Mouse (Mus musculus) embryonic stem cell, embryonic (primary cell): ENCODE measurements at regions not wholly inside any gene's neighbourhood (a gene's known extent, or its start where the extent isn't known, plus 50 kb on each side); places are given as distances from the start of the nearest gene placed in this dataset.

Source experiments
- CTCF ChIA-PET, 4 experiments: fragments of 300-600 bp in 2 of 4; fragments of 350-600 bp in 2 of 4; sonication (Branson Sonifier 250); formaldehyde crosslinking; loops; one replicate each; lab custom pipeline; 2022; ENCODE audit warnings: inconsistent platforms in 2 of 4; lab: Charles Lee
- POLR2A ChIA-PET, 4 experiments: fragments of 300-600 bp in 2 of 4; fragments of 350-600 bp in 2 of 4; sonication (Branson Sonifier 250); formaldehyde crosslinking; loops; one replicate each; lab custom pipeline; 2022; ENCODE audit warnings: antibody characterized with exemption in 4 of 4, inconsistent platforms in 1 of 4; lab: Charles Lee

GRCm38 (mm10) chr15:97152354-97152753 lies 94.6 kb upstream of the Pced1b start:
- ChIA-PET POLR2A (interaction anchor here in 3 of 4 experiments (1.1 to 9.9 kb wide), 6 partner anchors 13 to 21 kb away, joined by 3 to 104 read pairs (median 4); no protein-coding TSS in a partner anchor), CTCF (interaction anchor here in 2 of 4 experiments (0.7 to 2.8 kb wide), 3 partner anchors 24 to 396 kb away, joined by 3 to 7 read pairs (median 3); no protein-coding TSS in a partner anchor)

- CTCF ChIA-PET: interaction anchor here in 2 of 4 experiments (0.6 to 2.8 kb wide), 4 partner anchors 26 to 461 kb away, joined by 3 to 7 read pairs (median 4); no protein-coding TSS in a partner anchor
- POLR2A ChIA-PET: interaction anchor here in 2 of 4 experiments (1.1 to 9.9 kb wide), 5 partner anchors 14 to 20 kb away, joined by 3 to 104 read pairs (median 4); no protein-coding TSS in a partner anchor
Measured at GRCm38 (mm10) chr15:97151793-97152192, 95.1 kb upstream of the Pced1b start.

- ChIA-PET POLR2A (interaction anchor here in 2 of 4 experiments (0.6 to 9.9 kb wide), 5 partner anchors 14 to 122 kb away, joined by 3 to 104 read pairs (median 4); no protein-coding TSS in a partner anchor), CTCF (interaction anchor here in 1 of 4 experiments (0.6 to 2.8 kb wide), 3 partner anchors 25 to 461 kb away, joined by 4 to 7 read pairs (median 4); no protein-coding TSS in a partner anchor)
Measured at GRCm38 (mm10) chr15:97150983-97151735, 95.4 kb upstream of the Slc38a4 start.

- ChIA-PET POLR2A (interaction anchor here in 1 of 4 experiments (2.5 kb wide), 1 partner anchor 12 kb away, joined by 10 read pairs; no protein-coding TSS in a partner anchor), CTCF (no interaction called here)
Measured at GRCm38 (mm10) chr15:97141958-97142357, 86.2 kb upstream of the Slc38a4 start.

GRCm38 (mm10) chr15:97138265-97138664 lies 82.5 kb upstream of the Slc38a4 start:
- ChIA-PET CTCF (interaction anchor here in 1 of 4 experiments (0.5 to 1.2 kb wide), 3 partner anchors 12 to 487 kb away, joined by 3 to 4 read pairs (median 3); no protein-coding TSS in a partner anchor), POLR2A (interaction anchor here in 3 of 4 experiments (0.7 to 1.3 kb wide), 3 partner anchors 82 to 436 kb away, joined by 3 to 5 read pairs (median 3); no protein-coding TSS in a partner anchor)

- POLR2A ChIA-PET: interaction anchor here in 2 of 4 experiments (0.5 to 1.7 kb wide), 6 partner anchors 9 to 258 kb away, joined by 3 to 10 read pairs (median 3); no protein-coding TSS in a partner anchor
- CTCF ChIA-PET: interaction anchor here in 2 of 4 experiments (0.6 to 1.5 kb wide), 8 partner anchors 9 to 199 kb away, joined by 3 to 6 read pairs (median 4); no protein-coding TSS in a partner anchor
Measured at GRCm38 (mm10) chr15:97135291-97135690, 79.5 kb upstream of the Slc38a4 start.

- ChIA-PET POLR2A (interaction anchor here in 3 of 4 experiments (0.7 to 1.1 kb wide), 3 partner anchors 39 to 176 kb away, joined by 3 to 6 read pairs (median 4); no protein-coding TSS in a partner anchor), CTCF (interaction anchor here in 1 of 4 experiments (1.1 to 2.3 kb wide), 2 partner anchors 158 to 191 kb away, joined by 3 to 5 read pairs; no protein-coding TSS in a partner anchor)
Measured at GRCm38 (mm10) chr15:97127771-97128170, 72.0 kb upstream of the Slc38a4 start.

- POLR2A ChIA-PET: interaction anchor here in 3 of 4 experiments (0.5 to 1.9 kb wide), 30 partner anchors 8 to 439 kb away, joined by 3 to 11 read pairs (median 4); partner anchors contain the start of gene Slc38a4 (in 1 of the 3)
- CTCF ChIA-PET: interaction anchor here (0.6 to 1.8 kb wide), 42 partner anchors 8 to 636 kb away, joined by 3 to 12 read pairs (median 4); partner anchors contain the start of gene Slc38a4 (in 1 of the 4)
Measured at GRCm38 (mm10) chr15:97125836-97126822, 70.4 kb upstream of the Slc38a4 start.

- ChIA-PET POLR2A (interaction anchor here in 2 of 4 experiments (0.6 to 1.5 kb wide), 7 partner anchors 9 to 82 kb away, joined by 3 to 4 read pairs (median 3); no protein-coding TSS in a partner anchor), CTCF (interaction anchor here in 1 of 4 experiments (1.0 kb wide), 1 partner anchor 51 kb away, joined by 3 read pairs; no protein-coding TSS in a partner anchor)
Measured at GRCm38 (mm10) chr15:97122263-97122662, 66.5 kb upstream of the Slc38a4 start.

- ChIA-PET CTCF (no interaction called here), POLR2A (no interaction called here)
Measured at GRCm38 (mm10) chr15:97112452-97113200, 56.9 kb upstream of the Slc38a4 start.

- ChIA-PET POLR2A (interaction anchor here in 2 of 4 experiments (0.6 to 0.7 kb wide), 3 partner anchors 10 to 410 kb away, joined by 3 read pairs; no protein-coding TSS in a partner anchor), CTCF (interaction anchor here in 3 of 4 experiments (0.6 to 0.7 kb wide), 3 partner anchors 465 to 509 kb away, joined by 3 to 5 read pairs (median 3); no protein-coding TSS in a partner anchor)
Measured at GRCm38 (mm10) chr15:97111320-97112192, 55.8 kb upstream of the Slc38a4 start.

- POLR2A ChIA-PET: interaction anchor here in 2 of 4 experiments (0.6 to 1.1 kb wide), 3 partner anchors 23 to 97 kb away, joined by 3 to 5 read pairs (median 3); no protein-coding TSS in a partner anchor
- CTCF ChIA-PET: interaction anchor here in 1 of 4 experiments (1.0 kb wide), 1 partner anchor 171 kb away, joined by 3 read pairs; no protein-coding TSS in a partner anchor
Measured at GRCm38 (mm10) chr15:97107779-97108178, 52.0 kb upstream of the Slc38a4 start.

GRCm38 (mm10) chr15:97106556-97106955 lies 50.8 kb upstream of the Slc38a4 start:
- ChIA-PET POLR2A (no interaction called here), CTCF (no interaction called here)
